Mouse (Mus musculus) midbrain, embryonic 16.5 days (tissue): ENCODE data around the gene Hace1. TPM values are rescaled to one million over a fixed set of nuclear protein-coding genes. Genes with fewer than 3 reads are reported as not detected.

ENCODE experiments used
- ATAC-seq: fragments of 200-750 bp; cut with Nextera tagmentation; 2 replicates; pipeline ENCODE4 v1.8.0; 2017; ENCODE audit warnings: moderate TSS enrichment
- H3K27ac ChIP-seq: fragments of 300-500 bp; sonication (generic); 2 replicates; pipeline ENCODE4 v1.5.1; 2014; ENCODE audit warnings: mild to moderate bottlenecking, low read length, mixed read lengths
- H3K27me3 ChIP-seq: fragments of 300-500 bp; sonication (generic); 2 replicates; pipeline ENCODE4 v1.6.1; 2014; ENCODE audit warnings: low read depth, low read length, mixed read lengths; ENCODE audit not compliant: control insufficient read depth, insufficient read depth
- H3K36me3 ChIP-seq: fragments of 300-500 bp; sonication (generic); 2 replicates; pipeline ENCODE4 v1.6.1; 2014; ENCODE audit warnings: mild to moderate bottlenecking, low read length, moderate library complexity, mixed read lengths; ENCODE audit not compliant: control insufficient read depth, insufficient read depth
- H3K4me1 ChIP-seq: fragments of 300-500 bp; sonication (generic); 2 replicates; pipeline ENCODE4 v1.6.1; 2014; ENCODE audit warnings: mild to moderate bottlenecking, low read length, mixed read lengths; ENCODE audit not compliant: control insufficient read depth, insufficient read depth
- H3K4me2 ChIP-seq: fragments of 300-500 bp; sonication (generic); 2 replicates; pipeline ENCODE4 v1.6.1; 2014; ENCODE audit warnings: mild to moderate bottlenecking, low read length, mixed read lengths
- H3K4me3 ChIP-seq: fragments of 300-500 bp; sonication (generic); 2 replicates; pipeline ENCODE4 v1.5.1; 2014; ENCODE audit warnings: low read depth, mild to moderate bottlenecking, low read length, moderate library complexity, mixed read lengths
- H3K9ac ChIP-seq: fragments of 300-500 bp; sonication (generic); 2 replicates; pipeline ENCODE4 v1.6.1; 2014; ENCODE audit warnings: low read depth, low read length, mixed read lengths
- H3K9me3 ChIP-seq: fragments of 300-500 bp; sonication (generic); replicated peaks from 2 replicates; pipeline ENCODE4 v1.6.1; 2014; ENCODE audit warnings: mild to moderate bottlenecking, low read length, mixed read lengths; ENCODE audit not compliant: control insufficient read depth, poor library complexity, severe bottlenecking
- WGBS: fragments of 180-500 bp; shearing (Covaris S2); extraction: QIAGEN DNeasy Blood & Tissue Kit; methylation state at CpG from one replicate; pipeline ENCODE4 v1.1.7; 2014; 5-methylcytosine and 5-hydroxymethylcytosine counted together
- polyA plus RNA-seq: library from polyadenylated mRNA; unstranded; fragments of >200 nt; fragmentation: Nextera tagmentation; extraction: Ambion mirVana; gene quantifications from 2 replicates; pipeline ENCODE4 v1.2.1, GENCODE M21; 2015

Hace1 gene
- polyA plus RNA-seq, 1 experiment from 2014 or later, result 16.7 TPM

DNA sequence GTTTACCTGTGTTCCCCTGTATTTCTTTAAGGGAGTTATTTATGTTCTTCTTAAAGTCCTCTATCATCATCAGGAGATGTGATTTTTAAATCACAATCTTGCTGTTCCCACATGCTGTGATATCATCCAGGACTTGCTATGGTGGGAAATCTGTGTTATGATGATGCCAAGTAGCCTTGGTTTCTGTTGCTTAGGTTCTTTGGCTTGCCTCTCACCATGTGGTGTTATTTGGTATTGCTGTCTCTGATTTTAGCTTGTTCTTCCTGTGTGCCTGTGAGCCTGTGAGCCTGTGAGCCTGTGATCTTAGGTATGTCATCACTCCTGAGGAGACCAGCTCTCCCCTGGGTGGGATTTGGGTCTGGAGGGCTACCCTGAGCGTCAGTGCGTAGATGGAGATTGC is 90.6 kb downstream of the Hace1 start:
- 100% methylated on average over 2 of the region's 2 CpGs for WGBS
- H3K4me3 ChIP-seq, result no peak overlapping the region

GRCm38 (mm10) chr10:45676796-45677195 is 99.2 kb downstream of the Hace1 start:
- Histone ChIP-seq H3K36me3 (peaks cover 4% of the 10 kb centered on the region), H3K4me3 (no peak overlapping the region), H3K27me3 (no peaks in the 10 kb centered on the region), H3K4me1 (no peaks in the 10 kb centered on the region), H3K4me2 (no peak overlapping the region), H3K9me3 (no peaks in the 10 kb centered on the region), H3K9ac (no peak overlapping the region), H3K27ac (no peak overlapping the region)
- ATAC-seq, result no peak

More for the DNA sequence above, 90.6 kb downstream of the Hace1 start:
- no peaks in the 10 kb centered on the region for H3K9me3 ChIP-seq
- H3K4me1 ChIP-seq, result no peaks in the 10 kb centered on the region
- no peak for ATAC-seq
- H3K27me3 ChIP-seq, result no peaks in the 10 kb centered on the region
- H3K4me2 ChIP-seq, result no peak overlapping the region
- H3K36me3 ChIP-seq, result no peaks in the 10 kb centered on the region
- H3K9ac ChIP-seq, result no peak overlapping the region
- no peak overlapping the region for H3K27ac ChIP-seq

DNA sequence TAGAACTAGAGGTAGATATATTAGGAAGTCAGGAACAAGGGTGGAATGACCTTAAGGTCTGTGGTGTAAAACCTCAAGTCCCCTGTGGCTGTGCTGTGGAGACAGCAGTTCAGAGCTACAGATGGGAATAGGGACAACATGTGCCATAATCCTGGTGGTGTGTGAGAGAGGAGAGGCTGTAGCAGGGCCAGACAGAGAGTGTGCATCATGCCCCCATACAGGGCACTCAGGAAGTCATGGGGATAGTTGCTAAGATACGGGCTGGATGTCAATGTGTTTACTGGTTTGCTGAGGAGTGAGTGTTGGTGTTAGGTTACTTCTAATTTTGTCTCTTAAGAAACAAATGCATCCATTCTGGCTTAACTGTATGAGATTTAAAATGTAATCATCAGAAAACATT is 108.6 kb downstream of the Hace1 start:
- H3K4me3 ChIP-seq, result no peak overlapping the region
- no peaks in the 10 kb centered on the region for H3K9me3 ChIP-seq
- H3K4me1 ChIP-seq, result no peaks in the 10 kb centered on the region
- H3K9ac ChIP-seq, result no peak overlapping the region
- H3K4me2 ChIP-seq, result no peak overlapping the region
- H3K27me3 ChIP-seq, result no peaks in the 10 kb centered on the region
- H3K36me3 ChIP-seq, result no peaks in the 10 kb centered on the region
- H3K27ac ChIP-seq, result no peak overlapping the region
- 85% methylated on average over 1 of the region's 1 CpGs for WGBS
- no peak for ATAC-seq

- no peak overlapping the region for H3K4me2 ChIP-seq
- no peaks in the 10 kb centered on the region for H3K27me3 ChIP-seq
- ATAC-seq, result no peak
- no peaks in the 10 kb centered on the region for H3K9me3 ChIP-seq
- no peaks in the 10 kb centered on the region for H3K4me1 ChIP-seq
- no peak overlapping the region for H3K9ac ChIP-seq
- H3K36me3 ChIP-seq, result no peaks in the 10 kb centered on the region
- no peak overlapping the region for H3K27ac ChIP-seq
- H3K4me3 ChIP-seq, result no peak overlapping the region
Observed at GRCm38 (mm10) chr10:45694931-45695330, 117.3 kb downstream of the Hace1 start.

GRCm38 (mm10) chr10:45695522-45695921 is 117.9 kb downstream of the Hace1 start:
- Histone ChIP-seq H3K9ac (no peak overlapping the region), H3K4me3 (no peak overlapping the region), H3K9me3 (no peaks in the 10 kb centered on the region), H3K36me3 (no peaks in the 10 kb centered on the region), H3K27ac (no peak overlapping the region), H3K4me2 (no peak overlapping the region), H3K4me1 (no peaks in the 10 kb centered on the region), H3K27me3 (no peaks in the 10 kb centered on the region)
- no peak for ATAC-seq
- 100% methylated on average over 1 of the region's 1 CpGs for WGBS

GRCm38 (mm10) chr10:45698930-45699329 is 121.3 kb downstream of the Hace1 start:
- Histone ChIP-seq H3K27ac (no peak overlapping the region), H3K9ac (no peak overlapping the region), H3K9me3 (no peaks in the 10 kb centered on the region), H3K4me2 (no peak overlapping the region), H3K4me3 (no peak overlapping the region), H3K36me3 (no peaks in the 10 kb centered on the region), H3K4me1 (no peaks in the 10 kb centered on the region), H3K27me3 (no peaks in the 10 kb centered on the region)
- ATAC-seq, result peak; percentile 28; the same call in 1 of the 2 replicates
- WGBS, result 77% methylated on average over 3 of the region's 3 CpGs

- no peaks in the 10 kb centered on the region for H3K36me3 ChIP-seq
- no peak overlapping the region for H3K4me2 ChIP-seq
- no peak overlapping the region for H3K4me3 ChIP-seq
- H3K9ac ChIP-seq, result no peak overlapping the region
- no peaks in the 10 kb centered on the region for H3K27me3 ChIP-seq
- no peak for ATAC-seq
- no peaks in the 10 kb centered on the region; the same call in 1 of the 2 replicates for H3K4me1 ChIP-seq
- WGBS, result 88% methylated on average over 2 of the region's 2 CpGs
- no peak overlapping the region for H3K27ac ChIP-seq
- H3K9me3 ChIP-seq, result no peaks in the 10 kb centered on the region
Observed at GRCm38 (mm10) chr10:45706849-45707248, 129.2 kb downstream of the Hace1 start.

GRCm38 (mm10) chr10:45710848-45711247 is 133.2 kb downstream of the Hace1 start:
- Histone ChIP-seq H3K4me2 (no peak overlapping the region), H3K9ac (no peak overlapping the region), H3K27ac (peak overlapping the region; percentile 38; the same call in 1 of the 2 replicates), H3K9me3 (no peaks in the 10 kb centered on the region), H3K36me3 (peaks cover 3% of the 10 kb centered on the region), H3K27me3 (no peaks in the 10 kb centered on the region), H3K4me1 (no peaks in the 10 kb centered on the region; the same call in 1 of the 2 replicates), H3K4me3 (no peak overlapping the region)
- ATAC-seq, result no peak
- 52% methylated on average over 3 of the region's 3 CpGs for WGBS

DNA sequence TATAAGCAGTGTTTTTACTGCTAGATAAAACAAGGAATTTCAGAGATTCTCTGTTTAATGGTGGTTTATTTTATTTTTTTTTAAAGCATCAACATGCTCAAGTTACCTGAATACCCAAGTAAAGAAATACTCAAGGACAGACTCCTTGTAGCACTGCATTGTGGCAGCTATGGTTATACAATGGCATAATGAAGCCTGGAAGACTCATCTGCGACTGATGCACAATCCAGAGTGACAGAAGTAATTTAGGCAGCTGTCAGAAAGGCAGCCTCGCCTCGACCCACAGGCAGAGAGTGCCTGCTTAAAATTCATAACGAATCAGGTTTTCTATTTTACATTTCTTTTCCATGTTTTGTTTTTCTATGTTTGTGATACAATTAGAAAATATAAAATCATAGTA is 133.7 kb downstream of the Hace1 start:
- Histone ChIP-seq H3K27ac (no peak overlapping the region; the same call in 1 of the 2 replicates), H3K27me3 (no peaks in the 10 kb centered on the region), H3K4me3 (no peak overlapping the region), H3K4me1 (no peaks in the 10 kb centered on the region; the same call in 1 of the 2 replicates), H3K9me3 (no peaks in the 10 kb centered on the region), H3K4me2 (no peak overlapping the region), H3K9ac (no peak overlapping the region), H3K36me3 (peaks cover 3% of the 10 kb centered on the region)
- WGBS, result 22% methylated on average over 4 of the region's 4 CpGs
- peak; percentile 73 for ATAC-seq
